Comparison of ENCODE assay signal across 32 mouse cellular contexts in the genomic region with DNA sequence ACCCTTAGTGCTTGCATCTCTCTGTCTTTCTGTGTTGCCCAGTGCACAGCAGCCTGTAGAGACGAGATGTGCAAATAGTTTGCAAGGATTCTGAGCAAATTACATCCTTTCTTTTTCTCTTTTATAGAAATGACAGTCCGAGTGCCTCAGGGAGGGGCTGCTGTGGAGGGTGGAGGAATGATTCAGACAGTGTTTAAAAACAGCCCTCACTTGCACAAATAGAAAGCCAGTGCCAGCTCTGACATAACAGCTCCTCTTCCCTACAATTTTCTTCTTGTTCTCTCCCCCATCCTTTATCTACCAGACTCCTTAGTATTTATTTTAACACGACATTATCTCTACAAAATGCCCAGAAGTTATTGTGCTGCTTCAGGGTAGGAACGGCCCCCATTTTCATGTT. TPM values are rescaled to one million over a fixed set of nuclear protein-coding genes. Genes with fewer than 3 reads are reported as not detected.
A peak's percentile ranks its signal among the peaks of the same experiment; 100 is the strongest.
DNase-seq lines count a peak whose midpoint lies in the region; ATAC-seq and TF ChIP-seq lines count a peak whose summit lies in the region.
"Had no signal": no experiment of that assay in that cellular context is flagged by ENCODE, and none has a peak within 500 bp of the region (broad histone marks: within the 10 kb centered on the region; RNA-seq: fewer than 3 reads in every experiment).

No protein-coding gene starts in this region.

- no peaks in the 10 kb centered on the region for H3K9me3 ChIP-seq in forebrain, embryonic 16.5 days (ENCODE audit: control insufficient read depth, low read length)
- no peaks in the 10 kb centered on the region for H3K9me3 ChIP-seq in forebrain, embryonic 12.5 days
- H3K9me3 ChIP-seq: G1E; heart, embryonic 13.5 days; limb, embryonic 13.5 days; liver, embryonic 13.5 days; midbrain, embryonic 10.5 days had no signal

- no peaks in the 10 kb centered on the region for H3K4me1 ChIP-seq in forebrain, embryonic 16.5 days (replicated peaks; ENCODE audit: control insufficient read depth, insufficient read depth, low read length)
- no peaks in the 10 kb centered on the region for H3K4me1 ChIP-seq in forebrain, embryonic 12.5 days
- H3K4me1 ChIP-seq: heart, embryonic 13.5 days; limb, embryonic 13.5 days; liver, embryonic 13.5 days; midbrain, embryonic 10.5 days had no signal

- 50% methylated on average over 4 of the region's 4 CpGs for WGBS in forebrain, embryonic 16.5 days
- WGBS in forebrain, embryonic 12.5 days = 59% methylated on average over 4 of the region's 4 CpGs

- H3K27ac ChIP-seq in forebrain, embryonic 16.5 days (ENCODE audit: low read length) = no peak overlapping the region
- H3K27ac ChIP-seq in forebrain, embryonic 12.5 days = no peak overlapping the region
- H3K27ac ChIP-seq: heart, embryonic 13.5 days; hindbrain, embryonic 14.5 days; limb, embryonic 13.5 days; liver, embryonic 13.5 days; macrophage; midbrain, embryonic 10.5 days; stomach, postnatal 0 days had no signal

- no peaks in the 10 kb centered on the region for H3K36me3 ChIP-seq in forebrain, embryonic 16.5 days (ENCODE audit: control insufficient read depth, insufficient read depth)
- no peaks in the 10 kb centered on the region for H3K36me3 ChIP-seq in forebrain, embryonic 12.5 days (replicated peaks)
- H3K36me3 ChIP-seq: G1E; heart, embryonic 13.5 days; limb, embryonic 13.5 days; liver, embryonic 13.5 days; midbrain, embryonic 10.5 days had no signal

- H3K9ac ChIP-seq in forebrain, embryonic 16.5 days (replicated peaks; ENCODE audit: low read depth, low read length) = no peak overlapping the region
- H3K9ac ChIP-seq in forebrain, embryonic 12.5 days = no peak overlapping the region
- H3K9ac ChIP-seq: heart, embryonic 13.5 days; hindbrain, embryonic 14.5 days; limb, embryonic 13.5 days; liver, embryonic 13.5 days; lung, embryonic 14.5 days had no signal

- no peak for TF ChIP-seq POLR2A in brain, embryonic 14.5 days (IDR thresholded peaks at IDR 0.05; ENCODE audit: borderline replicate concordance, extremely low read depth, insufficient read depth, insufficient read length, poor library complexity, severe bottlenecking)

- peak; percentile 43; the same call in 1 of the 2 replicates for ATAC-seq in forebrain, embryonic 16.5 days
- no peak for ATAC-seq in forebrain, embryonic 12.5 days (ENCODE audit: low FRiP score)
- ATAC-seq: activated CD4-positive, CD25-positive, alpha-beta regulatory T cell, adult 4 months had no signal

- intact Hi-C loops in left cerebral cortex, postnatal 14 days (cut with DNase I) = loop anchor here (2.0 to 5.0 kb wide), 2 partner anchors 16 to 866 kb away; no protein-coding TSS in a partner anchor

- no peaks in the 10 kb centered on the region for H3K27me3 ChIP-seq in forebrain, embryonic 16.5 days (replicated peaks; ENCODE audit: control insufficient read depth, insufficient read depth, low read length)
- H3K27me3 ChIP-seq in forebrain, embryonic 12.5 days = no peaks in the 10 kb centered on the region
- H3K27me3 ChIP-seq: heart, embryonic 13.5 days; limb, embryonic 13.5 days; liver, embryonic 13.5 days had no signal

- peak; percentile 8 for DNase-seq in brain, embryonic 14.5 days (ENCODE audit: low read depth)
- DNase-seq in left cerebral cortex, postnatal 14 days (ENCODE audit: low spot score in 2 of 2) = peak; percentile 35 to 58
- peak; percentile 36 for DNase-seq in right cerebral cortex, postnatal 25 days
- no peak for DNase-seq in ovary, adult 18-20 months (ENCODE audit: low spot score)
- DNase-seq in cerebellum, adult 8-10 months = no peak
- DNase-seq: adrenal gland, postnatal 36 days; cerebellum, adult 2 months; gastrocnemius, postnatal 10 days; heart, adult 11 months; kidney, adult 8-10 months; kidney, postnatal 4 days; liver, embryonic 13.5 days; lung, embryonic 14.5 days; retina, postnatal 1 day; thymus, postnatal 25 days had no signal

- no peak overlapping the region for H3K4me2 ChIP-seq in forebrain, embryonic 16.5 days (ENCODE audit: low read length)
- H3K4me2 ChIP-seq in forebrain, embryonic 12.5 days = no peak overlapping the region
- H3K4me2 ChIP-seq: heart, embryonic 13.5 days; hindbrain, embryonic 14.5 days; limb, embryonic 13.5 days; liver, embryonic 13.5 days; lung, embryonic 14.5 days had no signal

- no peak overlapping the region for H3K4me3 ChIP-seq in forebrain, embryonic 16.5 days (replicated peaks; ENCODE audit: low read length)
- no peak overlapping the region for H3K4me3 ChIP-seq in forebrain, embryonic 12.5 days (replicated peaks)
- H3K4me3 ChIP-seq: heart, embryonic 13.5 days; limb, embryonic 13.5 days; liver, embryonic 13.5 days; midbrain, embryonic 10.5 days had no signal

- no peak for TF ChIP-seq CTCF in brain, embryonic 14.5 days (IDR thresholded peaks at IDR 0.05; ENCODE audit: borderline replicate concordance, extremely low read depth, insufficient read depth, insufficient read length)

RNA-seq across cellular contexts. Expression of a gene that starts 21.4 kb away (rescaled TPM):
- not detected in 2 replicates for polyA plus RNA-seq in forebrain, embryonic 16.5 days (2015; fragmentation: Nextera tagmentation; extraction: Ambion mirVana)
- not detected in 2 replicates for polyA plus RNA-seq in forebrain, embryonic 12.5 days (2016; fragmentation: Nextera tagmentation; extraction: Ambion mirVana)
- not detected in 2 replicates for polyA plus RNA-seq in brain, embryonic 14.5 days (2012; rRNA removed)
- total RNA-seq in left cerebral cortex, postnatal 14 days (2021) = not detected
- total RNA-seq: adrenal gland, postnatal 36 days; G1E; gastrocnemius, postnatal 10 days; heart, postnatal 25 days; layer of hippocampus, postnatal 14 days; midbrain, postnatal 0 days; neutrophil, adult 5-6 weeks had no signal
- polyA plus RNA-seq: activated CD4-positive, CD25-positive, alpha-beta regulatory T cell, adult 4 months; cerebellum, adult 2 months; cortical plate, adult 2 months; embryonic facial prominence, embryonic 11.5 days; G1E; heart, embryonic 13.5 days; hindbrain, embryonic 14.5 days; intestine, embryonic 14.5 days; limb, embryonic 13.5 days; liver, embryonic 13.5 days; lung, embryonic 14.5 days; macrophage; midbrain, embryonic 10.5 days; midbrain, postnatal 0 days; stomach, postnatal 0 days had no signal

Comparison
In these comparisons a context has a peak if more than half of its experiments do, and no peak if none do; other contexts are left out.
1. DNase-seq: peak in brain, embryonic 14.5 days (single experiment), left cerebral cortex, postnatal 14 days (2 of 2) and right cerebral cortex, postnatal 25 days (single experiment); none in ovary, adult 18-20 months (single experiment) and cerebellum, adult 8-10 months (single experiment).